Mouse (Mus musculus): ENCODE results near the gene Lipt2.

GRCm38 (mm10) chr7:100163506-100163905 is 4.4 kb downstream of the Lipt2 start:
- no peak for TF ChIP-seq CTCF (IDR thresholded peaks at IDR 0.05; ENCODE audit: low read depth, low read length)
- no peak for TF ChIP-seq POLR2A (IDR thresholded peaks at IDR 0.05; ENCODE audit: extremely low read depth, insufficient read depth, low read length)
